9 mouse cellular contexts compared by ENCODE assay signal in the genomic region with DNA sequence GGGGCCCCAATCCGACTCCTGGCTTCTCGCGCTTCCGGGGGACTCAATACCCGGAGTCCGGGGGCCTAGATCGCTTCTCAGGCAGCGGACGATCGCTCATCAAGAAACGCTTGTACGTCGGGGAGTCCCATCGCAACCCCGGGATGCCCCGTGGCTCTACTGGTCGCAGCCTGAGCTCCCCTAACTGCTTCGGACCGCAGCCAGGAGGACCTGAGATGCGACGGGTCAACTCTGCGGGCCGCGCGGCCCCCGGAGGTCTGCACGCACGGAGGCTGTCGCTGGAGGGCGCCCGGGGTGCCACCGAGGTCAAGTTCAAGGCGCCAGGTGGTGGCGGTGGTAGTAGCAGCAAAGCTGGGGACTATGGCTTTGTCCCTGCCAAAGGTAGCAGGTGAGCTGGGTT. TPM values are rescaled to one million over a fixed set of nuclear protein-coding genes. Genes with fewer than 3 reads are reported as not detected.
DNase-seq lines count a peak whose midpoint lies in the region; ATAC-seq lines count a peak whose summit lies in the region.
"Had no signal": no experiment of that assay in that cellular context is flagged by ENCODE, and none has a peak within 500 bp of the region (broad histone marks: within the 10 kb centered on the region; RNA-seq: fewer than 3 reads in every experiment).

No protein-coding gene starts in this region.

- H3K27me3 ChIP-seq in heart, embryonic 11.5 days (ENCODE audit: control insufficient read depth, insufficient read depth, low read length), result peaks cover 36% of the 10 kb centered on the region
- H3K27me3 ChIP-seq in embryonic facial prominence, embryonic 11.5 days (ENCODE audit: control insufficient read depth, insufficient read depth, low read length), result peaks cover 15% of the 10 kb centered on the region
- H3K27me3 ChIP-seq in hindbrain, embryonic 13.5 days, result peaks cover 70% of the 10 kb centered on the region
- peaks cover 20% of the 10 kb centered on the region for H3K27me3 ChIP-seq in midbrain, embryonic 16.5 days (ENCODE audit: control insufficient read depth, insufficient read depth, low read depth, low read length)
- H3K27me3 ChIP-seq: Patski had no signal

- ATAC-seq in heart, embryonic 11.5 days (replicated peaks; ENCODE audit: insufficient number of reproducible peaks, low FRiP score, low TSS enrichment), result no peak
- no peak for ATAC-seq in embryonic facial prominence, embryonic 11.5 days (replicated peaks; ENCODE audit: insufficient number of reproducible peaks, low FRiP score, low TSS enrichment, low read depth)
- no peak for ATAC-seq in hindbrain, embryonic 13.5 days (ENCODE audit: low FRiP score)
- ATAC-seq in midbrain, embryonic 16.5 days, result no peak
- ATAC-seq: Patski had no signal

- 3% methylated on average over 34 of the region's 34 CpGs for WGBS in heart, embryonic 11.5 days (ENCODE audit: insufficient replicate concordance)
- 7% methylated on average over 34 of the region's 34 CpGs for WGBS in embryonic facial prominence, embryonic 11.5 days
- 7% methylated on average over 34 of the region's 34 CpGs for WGBS in hindbrain, embryonic 13.5 days
- 9% methylated on average over 34 of the region's 34 CpGs for WGBS in midbrain, embryonic 16.5 days

- H3K27ac ChIP-seq in heart, embryonic 11.5 days (ENCODE audit: low read depth, low read length), result no peak overlapping the region
- H3K27ac ChIP-seq in embryonic facial prominence, embryonic 11.5 days (replicated peaks; ENCODE audit: low read depth, low read length), result no peak overlapping the region
- no peak overlapping the region for H3K27ac ChIP-seq in hindbrain, embryonic 13.5 days
- H3K27ac ChIP-seq in midbrain, embryonic 16.5 days (ENCODE audit: low read length), result no peak overlapping the region

- peak overlapping the region; percentile 34 for H3K4me3 ChIP-seq in heart, embryonic 11.5 days (ENCODE audit: low read depth, low read length)
- H3K4me3 ChIP-seq in embryonic facial prominence, embryonic 11.5 days (ENCODE audit: low read depth, low read length), result peak overlapping the region; percentile 18
- peak overlapping the region; percentile 14; the same call in 1 of the 2 replicates for H3K4me3 ChIP-seq in hindbrain, embryonic 13.5 days
- H3K4me3 ChIP-seq in midbrain, embryonic 16.5 days (ENCODE audit: low read depth, low read length), result peak overlapping the region; percentile 4; the same call in 1 of the 2 replicates

- H3K9me3 ChIP-seq in heart, embryonic 11.5 days (replicated peaks; ENCODE audit: control insufficient read depth, low read length), result no peaks in the 10 kb centered on the region
- H3K9me3 ChIP-seq in embryonic facial prominence, embryonic 11.5 days (replicated peaks; ENCODE audit: control insufficient read depth, low read length), result no peaks in the 10 kb centered on the region
- no peaks in the 10 kb centered on the region for H3K9me3 ChIP-seq in hindbrain, embryonic 13.5 days
- H3K9me3 ChIP-seq in midbrain, embryonic 16.5 days (replicated peaks; ENCODE audit: control insufficient read depth, low read length, poor library complexity, severe bottlenecking), result no peaks in the 10 kb centered on the region

- peak overlapping the region; percentile 63 for H3K4me2 ChIP-seq in heart, embryonic 11.5 days
- H3K4me2 ChIP-seq in embryonic facial prominence, embryonic 11.5 days (ENCODE audit: low read depth, low read length), result peak overlapping the region; percentile 28
- H3K4me2 ChIP-seq in hindbrain, embryonic 13.5 days, result peak overlapping the region; percentile 27; the same call in 1 of the 2 replicates
- peak overlapping the region; percentile 23; the same call in 1 of the 2 replicates for H3K4me2 ChIP-seq in midbrain, embryonic 16.5 days (ENCODE audit: low read length)

- H3K4me1 ChIP-seq in heart, embryonic 11.5 days (ENCODE audit: control insufficient read depth, insufficient read depth, low read length), result peaks cover 28% of the 10 kb centered on the region
- H3K4me1 ChIP-seq in embryonic facial prominence, embryonic 11.5 days (ENCODE audit: control insufficient read depth, insufficient read depth, low read length), result no peaks in the 10 kb centered on the region; the same call in 1 of the 2 replicates
- H3K4me1 ChIP-seq in hindbrain, embryonic 13.5 days (replicated peaks), result peaks cover 20% of the 10 kb centered on the region
- no peaks in the 10 kb centered on the region; the same call in 1 of the 2 replicates for H3K4me1 ChIP-seq in midbrain, embryonic 16.5 days (ENCODE audit: control insufficient read depth, insufficient read depth, low read length)

- no peaks in the 10 kb centered on the region for H3K36me3 ChIP-seq in heart, embryonic 11.5 days (ENCODE audit: control insufficient read depth, insufficient read depth, low read length)
- no peaks in the 10 kb centered on the region for H3K36me3 ChIP-seq in embryonic facial prominence, embryonic 11.5 days (replicated peaks; ENCODE audit: control insufficient read depth, insufficient read depth, low read depth, low read length)
- H3K36me3 ChIP-seq in hindbrain, embryonic 13.5 days, result no peaks in the 10 kb centered on the region
- H3K36me3 ChIP-seq in midbrain, embryonic 16.5 days (ENCODE audit: control insufficient read depth, insufficient read depth, low read length), result no peaks in the 10 kb centered on the region

- DNase-seq in heart, postnatal 25 days (ENCODE audit: low spot score), result no peak
- DNase-seq in embryonic facial prominence, embryonic 11.5 days (ENCODE audit: low spot score), result no peak
- DNase-seq in layer of hippocampus, postnatal 36 days, result no peak
- no peak for DNase-seq in urinary bladder, adult 18-20 months (ENCODE audit: low spot score in 2 of 2)
- no peak for DNase-seq in left cerebral cortex, postnatal 14 days (ENCODE audit: low spot score in 2 of 2)

- H3K9ac ChIP-seq in heart, embryonic 11.5 days (ENCODE audit: low read depth, low read length), result peak overlapping the region; percentile 56
- no peak overlapping the region; the same call in 1 of the 2 replicates for H3K9ac ChIP-seq in embryonic facial prominence, embryonic 11.5 days (replicated peaks; ENCODE audit: low read length)
- no peak overlapping the region for H3K9ac ChIP-seq in hindbrain, embryonic 13.5 days
- H3K9ac ChIP-seq in midbrain, embryonic 16.5 days (ENCODE audit: low read depth, low read length), result no peak overlapping the region

- intact Hi-C loops in heart, postnatal 25 days (cut with DNase I), result loop anchor here (5.0 kb wide), 1 partner anchor 61 kb away; no protein-coding TSS in a partner anchor
- intact Hi-C loops in left cerebral cortex, postnatal 14 days (cut with DNase I), result no loop called here

RNA-seq across cellular contexts. Expression of a gene that starts 31.3 kb away (rescaled TPM):
- 1.2 and 2.2 TPM in 2 replicates for polyA plus RNA-seq in heart, embryonic 11.5 days (2014; fragmentation: Nextera tagmentation; extraction: Ambion mirVana)
- total RNA-seq in heart, postnatal 25 days (2021), result not detected
- 0.25 and 0.66 TPM in 2 replicates for polyA plus RNA-seq in embryonic facial prominence, embryonic 11.5 days (2014; fragmentation: Nextera tagmentation; extraction: Ambion mirVana)
- 0.34 and 0.79 TPM in 2 replicates for polyA plus RNA-seq in hindbrain, embryonic 13.5 days (2015; fragmentation: Nextera tagmentation; extraction: Ambion mirVana)
- polyA plus RNA-seq in midbrain, embryonic 16.5 days (2015; fragmentation: Nextera tagmentation; extraction: Ambion mirVana), result 0.46 and 0.50 TPM in 2 replicates
- total RNA-seq in layer of hippocampus, postnatal 36 days (2021), result not detected
- total RNA-seq in left cerebral cortex, postnatal 14 days (2021), result not detected

RNA-seq across cellular contexts. Expression of a gene that starts 32.1 kb away (rescaled TPM):
- 1.2 and 1.6 TPM in 2 replicates for polyA plus RNA-seq in heart, embryonic 11.5 days (2014; fragmentation: Nextera tagmentation; extraction: Ambion mirVana)
- 1 to 10 TPM in 1 of 2 experiments, under 1 TPM in 1; 0.96 to 2.0 TPM for total RNA-seq in heart, postnatal 25 days (2021)
- polyA plus RNA-seq in embryonic facial prominence, embryonic 11.5 days (2014; fragmentation: Nextera tagmentation; extraction: Ambion mirVana), result 0.43 and 0.93 TPM in 2 replicates
- 0.22 and 0.34 TPM in 2 replicates for polyA plus RNA-seq in hindbrain, embryonic 13.5 days (2015; fragmentation: Nextera tagmentation; extraction: Ambion mirVana)
- polyA plus RNA-seq in midbrain, embryonic 16.5 days (2015; fragmentation: Nextera tagmentation; extraction: Ambion mirVana), result 0.09 and 0.17 TPM in 2 replicates
- under 1 TPM; 0.10 to 0.33 TPM for total RNA-seq in layer of hippocampus, postnatal 36 days (2021)
- total RNA-seq in left cerebral cortex, postnatal 14 days (2021), result under 1 TPM; 0.23 to 0.59 TPM

RNA-seq across cellular contexts. Expression of a gene that starts 33.6 kb away (rescaled TPM):
- polyA plus RNA-seq in heart, embryonic 11.5 days (2014; fragmentation: Nextera tagmentation; extraction: Ambion mirVana), result 15.9 and 18.3 TPM in 2 replicates
- total RNA-seq in heart, postnatal 25 days (2021), result 10 to 100 TPM in 1 of 2 experiments, 1 to 10 TPM in 1; 10.0 to 11.4 TPM
- 27.6 and 29.4 TPM in 2 replicates for polyA plus RNA-seq in embryonic facial prominence, embryonic 11.5 days (2014; fragmentation: Nextera tagmentation; extraction: Ambion mirVana)
- 23.4 and 23.5 TPM in 2 replicates for polyA plus RNA-seq in hindbrain, embryonic 13.5 days (2015; fragmentation: Nextera tagmentation; extraction: Ambion mirVana)
- polyA plus RNA-seq in midbrain, embryonic 16.5 days (2015; fragmentation: Nextera tagmentation; extraction: Ambion mirVana), result 19.8 and 20.8 TPM in 2 replicates
- total RNA-seq in layer of hippocampus, postnatal 36 days (2021), result 10 to 100 TPM; 20.9 to 22.3 TPM
- 10 to 100 TPM; 14.6 to 17.1 TPM for total RNA-seq in left cerebral cortex, postnatal 14 days (2021)

RNA-seq across cellular contexts. Expression of a gene that starts 36.4 kb away (rescaled TPM):
- polyA plus RNA-seq in heart, embryonic 11.5 days (2014; fragmentation: Nextera tagmentation; extraction: Ambion mirVana), result 559 and 565 TPM in 2 replicates
- total RNA-seq in heart, postnatal 25 days (2021), result 10 to 100 TPM; 75.6 to 87.9 TPM
- 291 and 294 TPM in 2 replicates for polyA plus RNA-seq in embryonic facial prominence, embryonic 11.5 days (2014; fragmentation: Nextera tagmentation; extraction: Ambion mirVana)
- polyA plus RNA-seq in hindbrain, embryonic 13.5 days (2015; fragmentation: Nextera tagmentation; extraction: Ambion mirVana), result 74.3 and 75.2 TPM in 2 replicates
- 58.4 and 61.4 TPM in 2 replicates for polyA plus RNA-seq in midbrain, embryonic 16.5 days (2015; fragmentation: Nextera tagmentation; extraction: Ambion mirVana)
- 10 to 100 TPM; 35.2 to 44.3 TPM for total RNA-seq in layer of hippocampus, postnatal 36 days (2021)
- 10 to 100 TPM; 30.1 to 30.7 TPM for total RNA-seq in left cerebral cortex, postnatal 14 days (2021)
